Mouse (Mus musculus) brown adipose tissue, adult 24 weeks (tissue): ENCODE results near the gene Elk4. TPM values are rescaled to one million over a fixed set of nuclear protein-coding genes. Genes with fewer than 3 reads are reported as not detected.

Source experiments
- H3K27ac ChIP-seq: fragments of 200-500 bp; replicated peaks from 2 replicates; pipeline ENCODE4 v1.5.1; 2012; ENCODE audit warnings: low read depth, mild to moderate bottlenecking, low read length
- H3K4me1 ChIP-seq: fragments of 200-500 bp; 2 replicates; pipeline ENCODE4 v1.6.1; 2012; ENCODE audit warnings: low read length, mixed read lengths; ENCODE audit not compliant: control insufficient read depth, insufficient read depth, insufficient read length
- H3K4me3 ChIP-seq: fragments of 200-500 bp; 2 replicates; pipeline ENCODE4 v1.5.1; 2012; ENCODE audit warnings: low read depth, mild to moderate bottlenecking, low read length, moderate library complexity; ENCODE audit not compliant: insufficient read depth
- polyA plus RNA-seq: library from polyadenylated mRNA; stranded (reverse); fragments of >200 nt; gene quantifications from 2 replicates; pipeline ENCODE4 v1.2.4, GENCODE M21; 2012; ENCODE audit not compliant: missing spikeins, insufficient read depth, insufficient read length

Elk4 gene
- polyA plus RNA-seq, 1 experiment = 38.8 TPM

- peaks cover 17% of the 10 kb centered on the region for H3K4me1 ChIP-seq
- no peak overlapping the region for H3K27ac ChIP-seq
- no peak overlapping the region for H3K4me3 ChIP-seq
Observed at GRCm38 (mm10) chr1:132001880-132002330, 5.5 kb upstream of the Elk4 start.

DNA sequence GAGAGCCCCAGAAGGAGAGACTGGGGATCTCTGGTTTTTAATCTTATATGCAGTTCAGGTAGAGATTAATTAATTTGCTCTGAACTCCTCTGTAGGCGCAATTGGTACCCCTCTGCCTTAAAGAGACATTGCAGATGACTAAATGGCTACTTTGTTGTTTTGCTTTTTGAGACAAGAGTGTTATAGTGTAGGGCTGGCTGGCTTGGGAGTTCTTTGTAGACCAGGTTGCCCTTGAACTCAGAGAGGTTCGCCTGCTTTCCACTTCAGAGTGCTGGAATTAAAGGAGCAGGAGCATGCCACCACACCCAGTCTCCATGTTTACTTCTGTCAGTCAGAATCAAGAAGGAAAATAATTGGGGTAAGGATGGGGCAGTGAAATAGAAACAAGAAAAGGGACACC is 4.3 kb upstream of the Elk4 start:
- Histone ChIP-seq H3K27ac (peak overlapping the region; percentile 71), H3K4me3 (no peak overlapping the region), H3K4me1 (peaks cover 17% of the 10 kb centered on the region)

- Histone ChIP-seq H3K4me3 (no peak overlapping the region), H3K27ac (peak overlapping the region; percentile 77), H3K4me1 (peaks cover 17% of the 10 kb centered on the region)
Observed at GRCm38 (mm10) chr1:132003817-132004216, 3.6 kb upstream of the Elk4 start.

DNA sequence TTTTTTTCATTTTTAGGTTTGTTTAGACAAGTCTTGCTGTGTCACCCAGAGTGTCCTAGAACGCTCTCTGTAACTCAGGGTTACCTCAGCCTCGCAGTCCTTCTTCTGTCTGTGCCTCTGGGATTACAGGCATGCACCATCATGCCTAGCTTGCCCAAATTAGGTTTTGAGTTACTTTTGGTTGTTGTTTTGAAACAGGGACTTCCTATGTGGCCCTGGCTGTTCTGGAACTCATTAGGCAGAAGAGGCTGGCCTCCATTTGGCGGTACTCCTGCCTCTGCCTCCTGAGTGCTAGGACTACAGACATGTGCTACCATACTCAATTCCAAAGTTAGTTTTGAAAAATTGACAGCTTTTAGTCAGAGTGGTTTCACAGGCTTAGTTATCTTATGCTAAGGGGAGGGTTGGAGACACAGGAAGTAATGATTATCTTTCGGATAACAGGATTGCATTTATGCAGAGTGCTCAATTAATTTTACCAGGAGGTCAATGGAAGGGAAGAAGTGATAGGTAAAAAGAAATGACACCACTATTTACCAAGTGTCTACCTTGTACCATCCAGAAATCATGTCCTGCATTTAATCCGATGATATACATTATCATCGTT is 2.7 kb upstream of the Elk4 start:
- Histone ChIP-seq H3K4me1 (peaks cover 17% of the 10 kb centered on the region), H3K4me3 (no peak overlapping the region), H3K27ac (peak overlapping the region; percentile 77)

DNA sequence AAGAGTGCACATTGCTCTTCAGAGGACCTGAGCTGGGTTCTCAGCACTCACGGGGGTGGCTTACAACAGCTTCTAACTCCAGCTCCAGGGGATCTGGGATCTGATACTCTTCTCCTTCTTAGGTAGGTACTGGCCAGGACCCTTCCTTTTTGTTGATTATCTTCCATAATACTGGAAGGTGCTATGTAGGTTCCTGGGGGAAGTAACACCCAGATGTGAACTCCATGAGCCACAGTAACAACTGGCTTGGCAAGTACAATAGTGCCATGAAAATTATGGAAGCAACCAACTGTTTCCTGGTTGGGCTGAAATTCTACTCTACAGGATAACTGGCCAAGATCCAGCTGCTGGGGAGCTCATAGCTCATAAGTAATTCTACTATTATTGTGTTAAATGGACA is 1.9 kb upstream of the Elk4 start:
- Histone ChIP-seq H3K27ac (peak overlapping the region; percentile 19; the same call in 1 of the 2 replicates), H3K4me1 (peaks cover 21% of the 10 kb centered on the region), H3K4me3 (no peak overlapping the region)

DNA sequence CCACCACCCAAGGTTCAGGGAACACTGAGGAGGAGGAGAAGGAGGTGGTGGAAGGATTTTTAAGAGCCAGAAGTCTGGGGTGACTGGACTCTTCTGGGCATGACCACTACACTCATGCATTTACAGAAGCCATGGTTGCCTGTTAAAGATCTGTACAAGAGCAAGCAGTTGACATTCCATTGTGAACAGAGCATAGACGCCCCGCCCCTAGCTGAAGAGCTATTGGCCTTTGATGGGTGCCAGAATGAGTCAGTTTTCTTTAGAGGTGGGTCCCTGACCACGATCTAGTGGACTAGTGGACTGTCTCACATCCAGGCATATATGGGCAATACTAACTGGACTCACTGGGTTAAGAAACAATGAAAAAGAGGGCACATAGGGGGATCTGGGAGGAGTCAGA is 1.4 kb upstream of the Elk4 start:
- peak overlapping the region; percentile 24; the same call in 1 of the 2 replicates for H3K27ac ChIP-seq
- H3K4me1 ChIP-seq = peaks cover 22% of the 10 kb centered on the region
- no peak overlapping the region for H3K4me3 ChIP-seq

DNA sequence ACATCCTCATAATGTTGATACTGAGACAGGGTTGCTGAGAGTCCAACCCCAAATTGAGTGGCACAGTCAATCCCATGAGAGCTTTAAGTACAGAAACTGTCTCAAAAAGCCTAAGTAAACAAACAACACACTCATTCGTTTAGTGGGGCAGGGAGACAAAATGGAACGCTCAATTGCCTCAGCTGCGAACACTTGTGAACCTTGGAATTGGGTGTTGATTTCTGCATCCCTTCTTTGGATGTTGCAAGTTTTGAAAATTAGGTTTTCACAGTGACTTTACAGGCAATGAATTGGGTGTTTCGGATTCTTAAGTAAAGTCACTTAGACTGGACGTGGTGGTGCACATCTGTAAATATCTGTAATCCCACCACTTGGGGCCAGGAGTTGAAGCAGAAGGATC is 686 bp upstream of the Elk4 start:
- Histone ChIP-seq H3K4me3 (peak overlapping the region; percentile 92; the same call in 1 of the 2 replicates), H3K4me1 (peaks cover 27% of the 10 kb centered on the region), H3K27ac (peak overlapping the region; percentile 99)

DNA sequence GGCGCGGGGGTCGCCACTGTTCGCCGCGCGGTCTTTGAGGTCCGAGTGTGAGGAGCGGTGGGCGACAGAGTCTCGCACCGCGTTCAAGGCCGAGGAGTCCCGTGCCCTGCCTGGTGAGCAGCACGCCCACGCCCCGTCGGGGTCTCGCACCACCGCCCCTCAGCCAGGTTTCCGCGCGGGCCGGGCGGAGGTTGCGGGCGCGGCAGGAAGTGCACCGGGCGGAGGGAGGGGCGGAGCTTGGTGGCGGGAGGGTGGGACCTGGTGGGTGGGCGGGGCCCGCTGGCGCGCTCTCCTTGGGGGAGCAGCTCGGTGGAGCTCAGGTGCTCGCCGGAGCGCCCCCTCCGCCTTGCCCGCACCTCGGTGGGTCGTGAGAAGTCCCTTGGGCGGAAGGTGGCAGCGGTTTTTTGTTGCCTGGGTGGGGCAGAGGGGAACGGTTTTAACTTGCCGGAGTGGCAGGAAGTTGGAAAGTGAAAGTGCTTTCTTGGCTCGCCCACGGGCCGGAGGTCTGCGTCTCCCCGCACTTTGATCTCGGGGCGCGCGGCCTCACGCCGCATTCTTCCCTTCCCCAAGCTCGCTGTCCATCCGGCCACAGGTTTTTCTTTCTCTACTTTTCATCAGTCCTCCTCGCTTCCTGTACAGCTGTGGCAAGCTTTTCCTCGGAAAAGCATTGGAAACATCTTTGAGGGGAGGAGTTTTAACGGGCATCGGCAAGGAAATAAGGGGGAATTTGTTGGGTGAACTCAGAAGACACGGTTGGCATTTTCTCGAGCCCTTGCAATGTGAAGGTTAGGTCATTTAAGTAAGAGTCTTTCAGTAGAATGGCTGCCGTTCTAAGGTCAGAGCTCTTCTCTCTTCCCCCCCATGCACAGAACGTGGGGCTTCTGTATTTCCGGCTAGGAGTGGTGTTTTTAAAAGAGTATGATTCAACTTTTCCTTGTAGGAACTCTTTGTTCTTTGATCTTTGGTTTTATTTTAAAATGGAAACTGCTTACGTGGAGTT is 721 bp downstream of the Elk4 start:
- Histone ChIP-seq H3K27ac (peak overlapping the region; percentile 99), H3K4me1 (peaks cover 36% of the 10 kb centered on the region), H3K4me3 (peak overlapping the region; percentile 92)

DNA sequence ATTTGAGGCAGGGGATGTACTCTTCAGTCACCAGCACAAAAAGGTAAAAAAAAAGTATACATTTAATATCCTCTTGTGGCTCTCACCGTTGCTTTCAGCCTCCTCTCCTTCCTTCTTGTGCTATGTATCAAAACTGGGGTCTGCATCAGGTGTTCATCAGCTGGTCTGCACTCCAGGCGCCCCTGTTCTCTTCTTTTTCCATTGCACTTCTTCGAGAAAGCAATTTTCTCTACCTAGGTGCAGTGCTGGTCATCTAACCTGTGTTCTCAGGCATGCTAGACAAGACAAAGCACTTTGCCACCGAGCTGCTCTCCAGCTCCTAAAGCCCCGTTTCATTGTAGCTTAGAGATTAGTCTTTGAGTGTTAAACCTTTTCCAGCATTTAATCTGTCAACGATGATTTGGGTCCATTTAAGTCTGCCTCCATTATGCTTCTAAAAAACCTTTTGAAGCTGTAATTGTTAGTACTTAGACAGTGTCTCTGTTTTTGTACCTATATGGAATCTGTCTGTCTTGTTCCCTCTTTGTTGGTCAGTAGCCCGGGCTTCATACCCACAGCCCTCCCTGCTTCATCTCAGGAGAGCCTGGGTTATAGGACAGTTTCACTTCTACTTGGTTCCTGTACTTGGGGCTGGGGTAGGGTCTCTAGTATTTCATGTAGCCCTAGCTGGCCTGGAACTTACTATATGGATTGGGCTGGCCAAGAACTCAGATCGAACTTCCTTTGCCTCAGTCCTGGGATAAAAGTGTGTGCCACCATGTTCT is 1.7 kb downstream of the Elk4 start:
- peaks cover 32% of the 10 kb centered on the region for H3K4me1 ChIP-seq
- H3K27ac ChIP-seq = peak overlapping the region; percentile 96
- H3K4me3 ChIP-seq = peak overlapping the region; percentile 92

DNA sequence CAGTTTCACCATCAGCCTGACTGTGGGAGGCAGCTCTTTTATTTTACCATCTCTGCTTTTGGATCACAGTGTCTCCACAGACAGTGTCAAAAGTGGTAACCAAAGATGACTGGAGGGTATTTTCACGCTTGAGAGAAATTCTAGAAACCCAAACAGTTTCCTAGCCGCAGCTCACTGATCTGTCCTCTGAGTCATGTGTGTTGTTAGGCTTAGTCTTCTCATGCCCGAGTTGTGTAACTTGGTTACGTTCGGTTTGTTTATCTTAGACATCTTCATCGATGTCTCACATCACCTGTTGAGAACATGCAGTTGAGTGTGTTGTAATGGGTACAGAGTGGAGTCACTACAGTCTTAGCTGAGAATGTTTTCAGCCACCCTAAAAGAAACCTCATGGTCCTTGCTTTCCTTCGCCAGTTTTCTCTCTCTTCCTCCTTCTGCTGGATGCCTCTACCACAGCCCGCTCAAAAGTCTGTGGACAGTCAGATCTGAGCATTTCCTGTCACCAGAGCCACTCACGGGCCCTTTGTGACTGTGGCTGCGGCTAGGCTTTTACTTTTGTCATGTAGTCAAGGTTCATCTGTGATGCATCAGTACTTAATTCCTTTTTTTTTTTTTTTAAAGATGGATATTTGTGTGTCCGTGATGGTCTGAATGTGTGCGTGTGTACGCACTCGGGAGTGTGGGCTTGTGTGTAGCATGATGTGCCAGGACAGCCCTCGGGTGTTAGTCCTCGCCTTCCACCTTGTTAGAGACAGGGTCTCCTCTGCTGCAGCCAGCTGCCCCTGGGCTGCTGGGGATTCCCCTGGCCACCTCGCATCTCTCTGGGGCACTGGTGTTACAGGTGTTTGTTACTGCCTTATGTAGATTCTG is 3.5 kb downstream of the Elk4 start:
- Histone ChIP-seq H3K4me1 (peaks cover 29% of the 10 kb centered on the region), H3K27ac (peak overlapping the region; percentile 41), H3K4me3 (peak overlapping the region; percentile 30)

DNA sequence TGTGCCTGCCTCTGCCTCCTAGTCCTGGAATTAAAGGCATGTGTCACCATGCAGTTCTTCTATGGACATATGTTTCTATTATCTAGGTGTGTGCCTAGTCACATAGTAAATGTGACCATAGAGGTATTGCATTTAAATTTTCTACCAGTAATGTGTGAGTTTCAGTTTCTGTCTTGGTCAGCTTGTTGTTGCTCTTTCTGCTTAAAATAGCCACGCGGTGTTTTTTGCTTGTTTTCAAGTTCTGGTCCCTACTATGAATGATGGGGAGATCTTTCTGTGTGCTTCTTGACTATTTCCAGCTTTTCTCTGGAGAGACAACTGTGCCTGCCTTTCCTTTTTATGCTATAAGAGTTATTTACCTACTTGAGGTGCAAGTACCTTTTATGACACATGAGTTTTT is 4.4 kb downstream of the Elk4 start:
- Histone ChIP-seq H3K4me1 (peaks cover 22% of the 10 kb centered on the region), H3K27ac (no peak overlapping the region), H3K4me3 (no peak overlapping the region)

DNA sequence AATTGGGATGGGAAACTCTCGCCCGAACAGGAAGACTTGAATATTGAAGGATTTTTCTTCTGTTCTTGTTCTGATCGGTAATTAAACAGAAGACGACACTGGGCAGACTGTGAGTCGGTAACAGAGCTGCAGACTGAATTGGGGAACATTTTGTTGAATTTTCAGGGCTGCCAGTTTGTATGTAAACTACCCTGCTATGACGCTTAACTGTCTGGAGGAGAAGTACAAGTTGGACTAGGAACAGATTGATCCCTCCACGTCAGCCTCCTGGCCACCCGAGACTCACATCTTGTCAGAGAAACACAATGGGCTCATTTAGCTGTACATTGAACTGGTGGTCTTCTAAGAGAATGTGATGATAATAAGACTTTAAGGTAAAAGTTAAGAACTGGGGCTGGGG is 5.5 kb downstream of the Elk4 start:
- peak overlapping the region; percentile 46 for H3K27ac ChIP-seq
- H3K4me1 ChIP-seq = peaks cover 22% of the 10 kb centered on the region
- no peak overlapping the region for H3K4me3 ChIP-seq

- Histone ChIP-seq H3K4me1 (peaks cover 20% of the 10 kb centered on the region), H3K27ac (no peak overlapping the region), H3K4me3 (no peak overlapping the region)
Observed at GRCm38 (mm10) chr1:132014800-132015199, 7.4 kb downstream of the Elk4 start.

DNA sequence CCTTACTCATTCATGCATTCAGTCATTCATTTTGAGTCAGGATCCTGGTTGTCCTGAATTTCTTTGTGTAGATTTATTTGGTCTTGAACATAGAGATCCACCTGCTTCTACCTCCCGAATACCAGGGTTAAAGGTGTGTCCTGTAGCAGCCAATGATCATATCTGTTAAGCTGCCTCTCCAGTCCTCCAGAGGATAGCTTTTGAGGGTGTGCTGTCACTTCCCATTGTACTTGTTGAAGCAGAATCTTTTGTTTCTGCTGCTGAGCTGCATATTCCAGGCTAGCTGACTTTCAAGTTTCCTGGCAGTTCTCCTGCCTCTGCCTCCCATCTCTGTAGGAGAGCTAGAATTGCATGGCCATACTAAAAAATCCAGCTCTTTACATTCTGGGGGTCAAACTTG is 9.3 kb downstream of the Elk4 start:
- Histone ChIP-seq H3K4me3 (no peak overlapping the region), H3K27ac (no peak overlapping the region), H3K4me1 (peaks cover 12% of the 10 kb centered on the region)
